Mouse (Mus musculus) small intestine, adult 2 months (tissue): ENCODE results near the gene Pitpnc1. TPM values are rescaled to one million over a fixed set of nuclear protein-coding genes. Genes with fewer than 3 reads are reported as not detected.

ENCODE experiments used
- H3K27ac ChIP-seq: fragments of 200-500 bp; 2 replicates; pipeline ENCODE4 v1.5.1; 2012; ENCODE audit warnings: low read depth, low read length, control low read depth, inconsistent platforms; ENCODE audit not compliant: insufficient read depth
- H3K27me3 ChIP-seq: fragments of 200-500 bp; 2 replicates; pipeline ENCODE4 v1.6.1; 2012; ENCODE audit warnings: mild to moderate bottlenecking, moderate library complexity, low read length, inconsistent platforms; ENCODE audit not compliant: control insufficient read depth, insufficient read depth
- H3K36me3 ChIP-seq: fragments of 200-500 bp; 2 replicates; pipeline ENCODE4 v1.6.1; 2012; ENCODE audit warnings: mild to moderate bottlenecking, low read length, control low read depth, inconsistent platforms; ENCODE audit not compliant: control insufficient read depth, insufficient read depth
- H3K4me1 ChIP-seq: fragments of 200-500 bp; 2 replicates; pipeline ENCODE4 v1.6.1; 2012; ENCODE audit warnings: low read length, inconsistent platforms, mixed read lengths; ENCODE audit not compliant: control insufficient read depth, insufficient read depth, insufficient read length
- H3K4me3 ChIP-seq: fragments of 200-500 bp; 2 replicates; pipeline ENCODE4 v1.5.1; 2012; ENCODE audit warnings: low read depth, mild to moderate bottlenecking, control low read depth, inconsistent platforms, low read length, moderate library complexity
- CTCF ChIP-seq: fragments of 200-500 bp; IDR thresholded peaks from 2 replicates; pipeline ENCODE4 v1.5.1; 2012; ENCODE audit warnings: low read depth, mild to moderate bottlenecking, control low read depth, inconsistent platforms, low read length, moderate library complexity, mixed read lengths; ENCODE audit not compliant: insufficient replicate concordance, insufficient read length; ENCODE audit errors: extremely low read depth
- POLR2A ChIP-seq: fragments of 200-500 bp; IDR thresholded peaks from 2 replicates; pipeline ENCODE4 v1.6.1; 2012; ENCODE audit warnings: low read depth, mild to moderate bottlenecking, control low read depth, inconsistent platforms, low read length, moderate library complexity
- WGBS: fragments of 180-500 bp; shearing (Covaris S2); methylation state at CpG from one replicate; pipeline ENCODE4 v1.1.7; 2018; 5-methylcytosine and 5-hydroxymethylcytosine counted together
- polyA plus RNA-seq: library from polyadenylated mRNA; depleted of rRNA; stranded (reverse); fragments of >200 nt; gene quantifications from 2 replicates; pipeline ENCODE4 v1.2.3, GENCODE M21; 2012

Pitpnc1 gene
- polyA plus RNA-seq, 1 experiment, result 1.5 TPM

- no peak for TF ChIP-seq POLR2A
- TF ChIP-seq CTCF, result no peak
- 33% methylated on average over 7 of the region's 7 CpGs for WGBS
- no peak overlapping the region for H3K4me3 ChIP-seq
- no peaks in the 10 kb centered on the region for H3K36me3 ChIP-seq
- peaks cover 7% of the 10 kb centered on the region; the same call in 1 of the 2 replicates for H3K4me1 ChIP-seq
- H3K27ac ChIP-seq, result no peak overlapping the region
- H3K27me3 ChIP-seq, result no peaks in the 10 kb centered on the region; the same call in 1 of the 2 replicates
These were observed 193.6 kb downstream of the Pitpnc1 start for GRCm38 (mm10) chr11:107276898-107277297.

GRCm38 (mm10) chr11:107276337-107276736 is 194.2 kb downstream of the Pitpnc1 start:
- 74% methylated on average over 3 of the region's 3 CpGs for WGBS
- H3K27ac ChIP-seq, result no peak overlapping the region
- peaks cover 7% of the 10 kb centered on the region; the same call in 1 of the 2 replicates for H3K4me1 ChIP-seq
- no peak overlapping the region for H3K4me3 ChIP-seq
- H3K27me3 ChIP-seq, result no peaks in the 10 kb centered on the region; the same call in 1 of the 2 replicates
- TF ChIP-seq POLR2A, result no peak
- no peak for TF ChIP-seq CTCF
- no peaks in the 10 kb centered on the region for H3K36me3 ChIP-seq

- no peak overlapping the region for H3K4me3 ChIP-seq
- H3K27ac ChIP-seq, result no peak overlapping the region
- TF ChIP-seq POLR2A (no peak), CTCF (peak; percentile 63; the same call in 1 of the 2 replicates)
- WGBS, result 29% methylated on average over 6 of the region's 6 CpGs
- no peaks in the 10 kb centered on the region; the same call in 1 of the 2 replicates for H3K27me3 ChIP-seq
- H3K4me1 ChIP-seq, result peaks cover 7% of the 10 kb centered on the region; the same call in 1 of the 2 replicates
- no peaks in the 10 kb centered on the region for H3K36me3 ChIP-seq
These were observed 194.6 kb downstream of the Pitpnc1 start for GRCm38 (mm10) chr11:107275902-107276301.

GRCm38 (mm10) chr11:107274206-107274605 is 196.3 kb downstream of the Pitpnc1 start:
- H3K36me3 ChIP-seq, result no peaks in the 10 kb centered on the region
- no peaks in the 10 kb centered on the region; the same call in 1 of the 2 replicates for H3K27me3 ChIP-seq
- no peak overlapping the region for H3K27ac ChIP-seq
- no peak overlapping the region for H3K4me3 ChIP-seq
- WGBS, result 77% methylated on average over 9 of the region's 9 CpGs
- H3K4me1 ChIP-seq, result peaks cover 7% of the 10 kb centered on the region; the same call in 1 of the 2 replicates
- TF ChIP-seq POLR2A (no peak), CTCF (no peak)

- 32% methylated on average over 11 of the region's 11 CpGs for WGBS
These were observed 198.0 kb downstream of the Pitpnc1 start for GRCm38 (mm10) chr11:107272351-107272975.

GRCm38 (mm10) chr11:107270564-107270963 is 199.9 kb downstream of the Pitpnc1 start:
- H3K27ac ChIP-seq, result no peak overlapping the region
- H3K4me1 ChIP-seq, result no peaks in the 10 kb centered on the region
- H3K4me3 ChIP-seq, result no peak overlapping the region
- WGBS, result 64% methylated on average over 9 of the region's 9 CpGs
- H3K36me3 ChIP-seq, result no peaks in the 10 kb centered on the region
- no peaks in the 10 kb centered on the region; the same call in 1 of the 2 replicates for H3K27me3 ChIP-seq
- no peak for TF ChIP-seq POLR2A
- TF ChIP-seq CTCF, result no peak

More at GRCm38 (mm10) chr11:107272351-107272975, 198.0 kb downstream of the Pitpnc1 start:
- no peak for TF ChIP-seq POLR2A
- TF ChIP-seq CTCF, result no peak
- H3K36me3 ChIP-seq, result no peaks in the 10 kb centered on the region
- no peak overlapping the region for H3K27ac ChIP-seq
- no peaks in the 10 kb centered on the region; the same call in 1 of the 2 replicates for H3K27me3 ChIP-seq
- H3K4me1 ChIP-seq, result peaks cover 7% of the 10 kb centered on the region; the same call in 1 of the 2 replicates
- no peak overlapping the region for H3K4me3 ChIP-seq

- Histone ChIP-seq H3K27ac (no peak overlapping the region), H3K4me1 (no peaks in the 10 kb centered on the region), H3K4me3 (no peak overlapping the region), H3K27me3 (no peaks in the 10 kb centered on the region), H3K36me3 (no peaks in the 10 kb centered on the region)
- TF ChIP-seq CTCF (no peak), POLR2A (no peak)
- WGBS, result 97% methylated on average over 3 of the region's 3 CpGs
These were observed 203.0 kb downstream of the Pitpnc1 start for GRCm38 (mm10) chr11:107267522-107267921.

- H3K4me3 ChIP-seq, result no peak overlapping the region
- 83% methylated on average over 4 of the region's 4 CpGs for WGBS
- H3K4me1 ChIP-seq, result no peaks in the 10 kb centered on the region
- H3K36me3 ChIP-seq, result no peaks in the 10 kb centered on the region
- H3K27me3 ChIP-seq, result no peaks in the 10 kb centered on the region
- TF ChIP-seq CTCF, result no peak
- no peak for TF ChIP-seq POLR2A
- no peak overlapping the region for H3K27ac ChIP-seq
These were observed 204.6 kb downstream of the Pitpnc1 start for GRCm38 (mm10) chr11:107265861-107266260.
